Mouse (Mus musculus): Measurements from ENCODE around the gene Smarca2. TPM values are rescaled to one million over a fixed set of nuclear protein-coding genes. Genes with fewer than 3 reads are reported as not detected.

Gene Smarca2
- polyA plus RNA-seq, 1 experiment from 2014 or later: 29.6 TPM

GRCm38 (mm10) chr19:26758156-26758555 lies 153.3 kb downstream of the Smarca2 start:
- H3K27ac ChIP-seq (ENCODE audit: low read length): no peak overlapping the region
- no peak overlapping the region for H3K4me2 ChIP-seq (ENCODE audit: low read depth, low read length)
- H3K9ac ChIP-seq (ENCODE audit: low read depth, low read length): no peak overlapping the region
- no peaks in the 10 kb centered on the region for H3K9me3 ChIP-seq (ENCODE audit: control insufficient read depth, low read length)
- no peak overlapping the region for H3K4me3 ChIP-seq (ENCODE audit: low read length)
- peaks cover 5% of the 10 kb centered on the region; the same call in 1 of the 2 replicates for H3K4me1 ChIP-seq (ENCODE audit: control insufficient read depth, insufficient read depth, low read length)
- 73% methylated on average over 8 of the region's 8 CpGs for WGBS
- H3K36me3 ChIP-seq (ENCODE audit: control insufficient read depth, insufficient read depth, low read length): peaks cover 4% of the 10 kb centered on the region; the same call in 1 of the 2 replicates
- H3K27me3 ChIP-seq (replicated peaks; ENCODE audit: control insufficient read depth, insufficient read depth, low read length): no peaks in the 10 kb centered on the region
- no peak for ATAC-seq

GRCm38 (mm10) chr19:26758620-26759019 lies 153.8 kb downstream of the Smarca2 start:
- no peak for ATAC-seq
- Histone ChIP-seq H3K9ac (ENCODE audit: low read depth, low read length) (no peak overlapping the region), H3K27ac (ENCODE audit: low read length) (no peak overlapping the region; the same call in 1 of the 2 replicates), H3K4me1 (ENCODE audit: control insufficient read depth, insufficient read depth, low read length) (peaks cover 5% of the 10 kb centered on the region; the same call in 1 of the 2 replicates), H3K27me3 (replicated peaks; ENCODE audit: control insufficient read depth, insufficient read depth, low read length) (no peaks in the 10 kb centered on the region), H3K4me3 (ENCODE audit: low read length) (no peak overlapping the region), H3K4me2 (ENCODE audit: low read depth, low read length) (no peak overlapping the region), H3K36me3 (ENCODE audit: control insufficient read depth, insufficient read depth, low read length) (peaks cover 4% of the 10 kb centered on the region; the same call in 1 of the 2 replicates), H3K9me3 (ENCODE audit: control insufficient read depth, low read length) (no peaks in the 10 kb centered on the region)
- 76% methylated on average over 7 of the region's 7 CpGs for WGBS

DNA sequence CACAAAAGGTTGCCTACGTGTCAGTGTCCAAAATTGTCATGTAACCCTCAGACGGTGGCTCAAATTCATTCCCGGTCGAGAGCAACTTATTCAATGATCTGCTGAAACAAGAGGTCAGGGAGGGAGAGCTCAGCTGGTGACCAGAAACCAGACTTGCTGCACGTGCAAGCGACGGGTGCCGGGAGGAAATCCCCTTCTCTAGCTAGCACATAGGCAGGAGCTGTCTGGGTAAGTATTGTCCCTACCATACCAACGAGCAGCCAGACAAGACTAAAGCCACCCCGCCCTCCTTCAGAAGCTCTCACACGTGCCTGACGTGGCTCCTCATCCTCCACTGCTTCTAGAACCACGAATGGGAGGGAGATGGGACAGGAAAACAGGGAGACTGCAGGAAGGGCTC lies 154.4 kb downstream of the Smarca2 start:
- H3K4me2 ChIP-seq (ENCODE audit: low read depth, low read length): no peak overlapping the region
- no peaks in the 10 kb centered on the region for H3K27me3 ChIP-seq (replicated peaks; ENCODE audit: control insufficient read depth, insufficient read depth, low read length)
- peaks cover under 1% of the 10 kb centered on the region; the same call in 1 of the 2 replicates for H3K4me1 ChIP-seq (ENCODE audit: control insufficient read depth, insufficient read depth, low read length)
- H3K4me3 ChIP-seq (ENCODE audit: low read length): no peak overlapping the region
- 82% methylated on average over 13 of the region's 13 CpGs for WGBS
- H3K27ac ChIP-seq (ENCODE audit: low read length): no peak overlapping the region
- H3K9me3 ChIP-seq (ENCODE audit: control insufficient read depth, low read length): no peaks in the 10 kb centered on the region
- H3K9ac ChIP-seq (ENCODE audit: low read depth, low read length): no peak overlapping the region
- peaks cover 4% of the 10 kb centered on the region; the same call in 1 of the 2 replicates for H3K36me3 ChIP-seq (ENCODE audit: control insufficient read depth, insufficient read depth, low read length)
- no peak for ATAC-seq

DNA sequence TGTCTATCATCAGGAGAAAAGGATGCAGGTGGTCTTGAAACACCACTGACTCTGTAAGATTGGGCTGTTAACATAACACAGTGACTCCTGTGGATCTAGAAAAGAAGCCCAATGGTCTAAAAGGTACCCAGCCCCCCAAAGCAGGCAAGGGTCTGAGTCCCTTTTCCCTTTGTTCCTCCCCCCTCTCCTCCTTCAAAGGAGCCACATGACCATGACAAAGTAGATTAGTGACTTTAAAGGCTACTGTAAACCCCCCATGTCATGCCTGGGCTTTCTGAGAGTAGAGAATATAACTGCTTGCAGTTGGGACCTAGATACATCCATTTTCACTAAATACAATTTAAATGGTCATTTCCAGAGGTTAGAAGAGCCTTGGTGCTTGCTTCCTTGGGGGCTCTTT lies 156.4 kb downstream of the Smarca2 start:
- Histone ChIP-seq H3K9me3 (ENCODE audit: control insufficient read depth, low read length) (no peaks in the 10 kb centered on the region), H3K4me1 (ENCODE audit: control insufficient read depth, insufficient read depth, low read length) (no peaks in the 10 kb centered on the region), H3K4me3 (ENCODE audit: low read length) (no peak overlapping the region), H3K9ac (ENCODE audit: low read depth, low read length) (no peak overlapping the region), H3K4me2 (ENCODE audit: low read depth, low read length) (no peak overlapping the region), H3K27me3 (replicated peaks; ENCODE audit: control insufficient read depth, insufficient read depth, low read length) (no peaks in the 10 kb centered on the region), H3K27ac (ENCODE audit: low read length) (no peak overlapping the region), H3K36me3 (ENCODE audit: control insufficient read depth, insufficient read depth, low read length) (peaks cover 4% of the 10 kb centered on the region; the same call in 1 of the 2 replicates)
- ATAC-seq: no peak

GRCm38 (mm10) chr19:26765483-26765882 lies 160.6 kb downstream of the Smarca2 start:
- H3K4me1 ChIP-seq (ENCODE audit: control insufficient read depth, insufficient read depth, low read length): no peaks in the 10 kb centered on the region
- H3K4me2 ChIP-seq (ENCODE audit: low read depth, low read length): no peak overlapping the region
- H3K27me3 ChIP-seq (replicated peaks; ENCODE audit: control insufficient read depth, insufficient read depth, low read length): no peaks in the 10 kb centered on the region
- ATAC-seq: 0 out of 2 replicates have a peak, but pooled peaks have one; percentile 44
- H3K9ac ChIP-seq (ENCODE audit: low read depth, low read length): no peak overlapping the region
- no peak overlapping the region for H3K27ac ChIP-seq (ENCODE audit: low read length)
- no peaks in the 10 kb centered on the region for H3K9me3 ChIP-seq (ENCODE audit: control insufficient read depth, low read length)
- no peaks in the 10 kb centered on the region for H3K36me3 ChIP-seq (ENCODE audit: control insufficient read depth, insufficient read depth, low read length)
- WGBS: 80% methylated on average over 7 of the region's 7 CpGs
- H3K4me3 ChIP-seq (ENCODE audit: low read length): no peak overlapping the region

DNA sequence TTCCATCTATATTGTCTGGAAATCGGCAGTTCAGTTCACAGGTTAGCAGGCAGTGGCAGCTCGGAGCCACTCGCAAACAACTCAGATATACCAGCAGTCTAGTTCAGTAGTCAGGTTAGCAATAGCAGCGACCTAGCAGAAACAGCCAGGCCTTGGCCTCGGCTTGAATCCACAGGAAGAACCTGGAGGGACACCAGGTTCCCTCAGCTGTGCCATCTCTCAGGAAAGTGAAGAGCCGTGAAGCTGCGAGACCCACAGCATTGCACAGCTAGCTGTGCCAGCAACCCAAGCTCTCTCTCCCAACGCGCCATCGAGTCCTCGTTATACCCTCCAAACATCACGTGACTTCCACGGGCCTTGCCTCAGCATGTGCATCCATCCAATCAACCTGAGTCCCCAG lies 162.6 kb downstream of the Smarca2 start:
- 94% methylated on average over 13 of the region's 13 CpGs for WGBS

GRCm38 (mm10) chr19:26767941-26768340 lies 163.1 kb downstream of the Smarca2 start:
- 93% methylated on average over 6 of the region's 6 CpGs for WGBS
- Histone ChIP-seq H3K4me2 (ENCODE audit: low read depth, low read length) (no peak overlapping the region), H3K4me3 (ENCODE audit: low read length) (no peak overlapping the region), H3K9ac (ENCODE audit: low read depth, low read length) (no peak overlapping the region), H3K36me3 (ENCODE audit: control insufficient read depth, insufficient read depth, low read length) (no peaks in the 10 kb centered on the region), H3K27me3 (replicated peaks; ENCODE audit: control insufficient read depth, insufficient read depth, low read length) (no peaks in the 10 kb centered on the region), H3K27ac (ENCODE audit: low read length) (no peak overlapping the region), H3K9me3 (ENCODE audit: control insufficient read depth, low read length) (no peaks in the 10 kb centered on the region), H3K4me1 (ENCODE audit: control insufficient read depth, insufficient read depth, low read length) (no peaks in the 10 kb centered on the region)
- no peak for ATAC-seq

More for the DNA sequence above, 162.6 kb downstream of the Smarca2 start:
- no peaks in the 10 kb centered on the region for H3K4me1 ChIP-seq (ENCODE audit: control insufficient read depth, insufficient read depth, low read length)
- ATAC-seq: no peak
- no peaks in the 10 kb centered on the region for H3K27me3 ChIP-seq (replicated peaks; ENCODE audit: control insufficient read depth, insufficient read depth, low read length)
- H3K9me3 ChIP-seq (ENCODE audit: control insufficient read depth, low read length): no peaks in the 10 kb centered on the region
- H3K36me3 ChIP-seq (ENCODE audit: control insufficient read depth, insufficient read depth, low read length): no peaks in the 10 kb centered on the region
- no peak overlapping the region for H3K27ac ChIP-seq (ENCODE audit: low read length)
- H3K9ac ChIP-seq (ENCODE audit: low read depth, low read length): no peak overlapping the region
- no peak overlapping the region for H3K4me3 ChIP-seq (ENCODE audit: low read length)
- no peak overlapping the region for H3K4me2 ChIP-seq (ENCODE audit: low read depth, low read length)

DNA sequence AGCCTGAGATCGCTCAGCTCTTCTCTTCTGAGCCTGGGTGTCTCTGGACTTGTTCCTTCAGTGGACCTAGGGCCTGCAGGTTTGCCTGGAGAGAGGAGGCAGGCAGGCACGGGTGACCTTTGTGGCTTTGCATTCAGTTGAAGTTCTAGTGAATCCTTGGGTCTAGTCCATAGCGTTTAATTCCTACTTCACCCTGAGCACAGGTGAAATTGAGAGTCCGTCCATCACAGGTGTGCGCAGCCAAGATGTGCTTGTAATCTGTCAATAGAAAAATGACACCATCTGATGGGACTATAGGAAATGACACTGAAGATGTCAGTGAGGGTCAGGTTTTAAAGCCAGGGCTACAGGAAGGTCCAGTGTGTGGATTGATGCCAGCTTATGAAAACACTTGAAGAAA lies 164.0 kb downstream of the Smarca2 start:
- H3K4me3 ChIP-seq (ENCODE audit: low read length): no peak overlapping the region
- no peak for ATAC-seq
- H3K27ac ChIP-seq (ENCODE audit: low read length): no peak overlapping the region
- no peak overlapping the region for H3K4me2 ChIP-seq (ENCODE audit: low read depth, low read length)
- 94% methylated on average over 5 of the region's 5 CpGs for WGBS
- no peaks in the 10 kb centered on the region for H3K4me1 ChIP-seq (ENCODE audit: control insufficient read depth, insufficient read depth, low read length)
- no peaks in the 10 kb centered on the region for H3K27me3 ChIP-seq (replicated peaks; ENCODE audit: control insufficient read depth, insufficient read depth, low read length)
- no peaks in the 10 kb centered on the region for H3K9me3 ChIP-seq (ENCODE audit: control insufficient read depth, low read length)
- H3K36me3 ChIP-seq (ENCODE audit: control insufficient read depth, insufficient read depth, low read length): no peaks in the 10 kb centered on the region
- no peak overlapping the region for H3K9ac ChIP-seq (ENCODE audit: low read depth, low read length)

- H3K27me3 ChIP-seq (replicated peaks; ENCODE audit: control insufficient read depth, insufficient read depth, low read length): no peaks in the 10 kb centered on the region
- no peak for ATAC-seq
- no peaks in the 10 kb centered on the region for H3K36me3 ChIP-seq (ENCODE audit: control insufficient read depth, insufficient read depth, low read length)
- H3K27ac ChIP-seq (ENCODE audit: low read length): no peak overlapping the region
- no peaks in the 10 kb centered on the region for H3K9me3 ChIP-seq (ENCODE audit: control insufficient read depth, low read length)
- H3K9ac ChIP-seq (ENCODE audit: low read depth, low read length): no peak overlapping the region
- no peaks in the 10 kb centered on the region for H3K4me1 ChIP-seq (ENCODE audit: control insufficient read depth, insufficient read depth, low read length)
- WGBS: 63% methylated on average over 16 of the region's 16 CpGs
- no peak overlapping the region for H3K4me2 ChIP-seq (ENCODE audit: low read depth, low read length)
- no peak overlapping the region for H3K4me3 ChIP-seq (ENCODE audit: low read length)
These were observed 165.0 kb downstream of the Smarca2 start for GRCm38 (mm10) chr19:26769609-26770500.

Measured in intestine, embryonic 16.5 days (tissue).